Mouse (Mus musculus): ENCODE measurements around the gene Mboat2.
A peak's percentile ranks its signal among the peaks of the same experiment; 100 is the strongest.

GRCm38 (mm10) chr12:24952147-24952546 is 121.5 kb downstream of the Mboat2 start:
- TF ChIP-seq CTCF (conservative IDR thresholded peaks at IDR 0.05; ENCODE audit: insufficient read depth, insufficient read length, low read depth, low read length): peak; percentile 79
- no peak for TF ChIP-seq POLR2A (IDR thresholded peaks at IDR 0.05; ENCODE audit: low read depth, low read length)

Measured in kidney, adult 2 months (tissue).